ENCODE assay signal across 7 mouse cellular contexts in genomic region chrX:74328725-74329161, GRCm38 (mm10). TPM values are rescaled to one million over a fixed set of nuclear protein-coding genes. Genes with fewer than 3 reads are reported as not detected.
DNase-seq lines count a peak whose midpoint lies in the region; ATAC-seq lines count a peak whose summit lies in the region.

Plxna3 (plus strand) TSS chrX:74329066.

- intact Hi-C loops in gastrocnemius, postnatal 14 days (cut with DNase I; ENCODE audit: low total_unique reads) = no loop called here
- intact Hi-C loops in left cerebral cortex, postnatal 25 days (cut with DNase I) = no loop called here

- DNase-seq in adrenal gland, adult 18-20 months (ENCODE audit: low spot score in 2 of 2) = peak; percentile 67 to 70
- DNase-seq in embryo, embryonic 10 days (ENCODE audit: low spot score) = peak; percentile 65
- DNase-seq in gastrocnemius, postnatal 14 days = peak; percentile 71
- peak; percentile 47 to 55 for DNase-seq in left cerebral cortex, postnatal 25 days (ENCODE audit: low spot score in 2 of 2)
- DNase-seq in mesoderm, embryonic 11.5 days (ENCODE audit: low read depth, low spot score) = peak; percentile 70
- DNase-seq in right cerebral cortex, postnatal 4 days = peak; percentile 77

- peak; percentile 73 for ATAC-seq in inflammation-experienced regulatory T-cells, adult 6 months

RNA-seq across cellular contexts. Expression of gene Plxna3, which starts in this region (rescaled TPM):
- 10 to 100 TPM in 1 of 2 experiments, 1 to 10 TPM in 1; 8.1 to 15.4 TPM for total RNA-seq in adrenal gland, adult 18-20 months (2021)
- 1 to 10 TPM; 1.6 TPM for total RNA-seq in gastrocnemius, postnatal 14 days (2021)
- 1 to 10 TPM; 1.6 to 6.5 (median 4.6) TPM for polyA plus RNA-seq in inflammation-experienced regulatory T-cells, adult 6 months (2017; shearing (Covaris generic))
- total RNA-seq in left cerebral cortex, postnatal 25 days (2021) = 10 to 100 TPM; 22.4 to 24.5 TPM

Comparison
In these comparisons a context has a peak if more than half of its experiments do, and no peak if none do; other contexts are left out.
1. Peak in every context shown above with its lines: DNase-seq and ATAC-seq.